ENCODE assay signal across 9 mouse cellular contexts in genomic region chr13:9930606-9931005, GRCm38 (mm10).
"Had no signal": no experiment of that assay in that cellular context is flagged by ENCODE, and none has a peak within 500 bp of the region (broad histone marks: within the 10 kb centered on the region; RNA-seq: fewer than 3 reads in every experiment).

No protein-coding gene starts in this region.

- H3K4me2 ChIP-seq: liver, embryonic 13.5 days; neural tube, embryonic 12.5 days; neural tube, embryonic 15.5 days had no signal

- H3K27me3 ChIP-seq: liver, embryonic 13.5 days; neural tube, embryonic 12.5 days; neural tube, embryonic 15.5 days had no signal

- H3K4me3 ChIP-seq: left cerebral cortex, adult 2 months; liver, embryonic 13.5 days; neural tube, embryonic 12.5 days; neural tube, embryonic 15.5 days had no signal

- H3K36me3 ChIP-seq: liver, embryonic 13.5 days; neural tube, embryonic 12.5 days; neural tube, embryonic 15.5 days had no signal

- H3K27ac ChIP-seq: left cerebral cortex, adult 2 months; liver, embryonic 13.5 days; neural tube, embryonic 12.5 days; stomach, postnatal 0 days had no signal

- H3K4me1 ChIP-seq: liver, embryonic 13.5 days; neural tube, embryonic 12.5 days; neural tube, embryonic 15.5 days had no signal

- H3K9ac ChIP-seq: liver, embryonic 13.5 days; neural tube, embryonic 12.5 days; neural tube, embryonic 15.5 days had no signal

- H3K9me3 ChIP-seq: liver, embryonic 13.5 days; neural tube, embryonic 12.5 days; neural tube, embryonic 15.5 days had no signal

- DNase-seq: kidney, postnatal 36 days; liver, embryonic 13.5 days; thymus, adult 2 months; thymus, postnatal 14 days; thymus, postnatal 4 days had no signal
